Mouse (Mus musculus) CH12.LX (cell line): ENCODE measurements around the gene Snx17. TPM values are rescaled to one million over a fixed set of nuclear protein-coding genes. Genes with fewer than 3 reads are reported as not detected.

ENCODE experiments used
- DNase-seq: peaks from one replicate; pipeline ENCODE4 v3.0.0-alpha.2; 2013; ENCODE audit errors: extremely low read depth
- H3K27ac ChIP-seq: 2 replicates; pipeline ENCODE4 v1.5.1; 2012; ENCODE audit warnings: low read depth, mild to moderate bottlenecking, control low read depth, moderate library complexity; ENCODE audit not compliant: insufficient read depth
- H3K27me3 ChIP-seq: replicated peaks from 2 replicates; pipeline ENCODE3; 2012; ENCODE audit warnings: inconsistent platforms
- H3K36me3 ChIP-seq, 2 experiments: replicated peaks in 1 of 2; 2 replicates each; pipeline versions ENCODE3 to v1.6.1; 2012; ENCODE audit warnings: inconsistent platforms in 1 of 2, low read length in 1 of 2, mild to moderate bottlenecking in 1 of 2, mixed read lengths in 1 of 2, moderate library complexity in 1 of 2; ENCODE audit not compliant: control insufficient read depth in 1 of 2, insufficient read depth in 1 of 2
- H3K4me1 ChIP-seq, 2 experiments: 2 replicates each; pipeline ENCODE4 v1.6.1; 2012; ENCODE audit warnings: inconsistent platforms in 1 of 2, moderate library complexity in 1 of 2; ENCODE audit not compliant: insufficient read depth in 2 of 2, control insufficient read depth in 1 of 2
- H3K4me2 ChIP-seq: 2 replicates; pipeline ENCODE4 v1.6.1; 2012; ENCODE audit warnings: low read depth, mild to moderate bottlenecking, control low read depth; ENCODE audit not compliant: poor library complexity, insufficient read depth, severe bottlenecking
- H3K4me3 ChIP-seq, 3 experiments: fragments of 150-350 bp in 1 of 3; sonication (generic) in 1 of 3; replicated peaks in 1 of 3; 2 replicates each; pipeline versions ENCODE3 to v1.5.1; 2011 to 2012; ENCODE audit warnings: low read depth in 2 of 3, low read length in 2 of 3, mild to moderate bottlenecking in 2 of 3, moderate library complexity in 2 of 3, control low read depth in 1 of 3, improper control_type of control experiment in 1 of 3, inconsistent platforms in 1 of 3, mixed read lengths in 1 of 3; ENCODE audit not compliant: poor library complexity in 1 of 3
- H3K79me2 ChIP-seq: replicated peaks from 2 replicates; pipeline ENCODE4 v1.6.1; 2012; ENCODE audit warnings: mild to moderate bottlenecking, moderate library complexity; ENCODE audit not compliant: control insufficient read depth, poor library complexity, insufficient read depth, severe bottlenecking; ENCODE audit errors: extremely low read depth
- H3K9ac ChIP-seq: 2 replicates; pipeline ENCODE4 v1.6.1; 2012; ENCODE audit warnings: low read depth, mild to moderate bottlenecking, control low read depth, moderate library complexity; ENCODE audit not compliant: insufficient read depth
- H3K9me3 ChIP-seq: replicated peaks from 2 replicates; pipeline ENCODE3; 2012; ENCODE audit warnings: low read length, inconsistent platforms, mixed read lengths
- CTCF ChIP-seq, 2 experiments: IDR thresholded peaks in 1 of 2; conservative IDR thresholded peaks in 1 of 2; 2 replicates each; pipeline ENCODE4 v1.5.1; 2011 to 2012; ENCODE audit warnings: low read depth in 2 of 2, low read length in 2 of 2, improper control_type of control experiment in 1 of 2, inconsistent platforms in 1 of 2, mild to moderate bottlenecking in 1 of 2, moderate library complexity in 1 of 2
- E2F4 ChIP-seq: IDR thresholded peaks from 2 replicates; pipeline ENCODE4 v1.6.1; 2011; ENCODE audit warnings: low read depth, low read length, improper control_type of control experiment; ENCODE audit not compliant: insufficient replicate concordance
- EP300 ChIP-seq: IDR thresholded peaks from 2 replicates; pipeline ENCODE4 v1.6.1; 2011; ENCODE audit warnings: low read length, improper control_type of control experiment
- ETS1 ChIP-seq: conservative IDR thresholded peaks from 2 replicates; pipeline ENCODE4 v1.6.1; 2012; ENCODE audit warnings: low read depth, mild to moderate bottlenecking, inconsistent platforms, low read length, improper control_type of control experiment, moderate library complexity
- IRF4 ChIP-seq: IDR thresholded peaks from 2 replicates; pipeline ENCODE4 v1.6.1; 2014; ENCODE audit warnings: low read depth, mild to moderate bottlenecking, inconsistent platforms, low read length, improper control_type of control experiment
- KAT2A ChIP-seq: IDR thresholded peaks from 2 replicates; pipeline ENCODE4 v1.6.1; 2012; ENCODE audit warnings: low read length, improper control_type of control experiment, inconsistent platforms; ENCODE audit not compliant: insufficient replicate concordance
- MAFK ChIP-seq: IDR thresholded peaks from 2 replicates; pipeline ENCODE4 v1.6.1; 2011; ENCODE audit warnings: low read length, improper control_type of control experiment; ENCODE audit not compliant: insufficient replicate concordance
- MAZ ChIP-seq: IDR thresholded peaks from 2 replicates; pipeline ENCODE4 v1.6.1; 2012; ENCODE audit warnings: low read depth, mild to moderate bottlenecking, inconsistent platforms, low read length, improper control_type of control experiment, moderate library complexity
- MXI1 ChIP-seq: IDR thresholded peaks from 2 replicates; pipeline ENCODE4 v1.6.1; 2011; ENCODE audit warnings: mild to moderate bottlenecking, low read depth, low read length, improper control_type of control experiment
- MYC ChIP-seq: IDR thresholded peaks from 2 replicates; pipeline ENCODE4 v1.6.1; 2011; ENCODE audit warnings: low read depth, mild to moderate bottlenecking, improper control_type of control experiment, low read length
- NRF1 ChIP-seq: IDR thresholded peaks from 2 replicates; pipeline ENCODE4 v1.6.1; 2014; ENCODE audit warnings: low read depth, mild to moderate bottlenecking, inconsistent platforms, low read length, improper control_type of control experiment, moderate library complexity
- POLR2A ChIP-seq: IDR thresholded peaks from 2 replicates; pipeline ENCODE4 v1.6.1; 2011; ENCODE audit warnings: low read depth, mild to moderate bottlenecking, improper control_type of control experiment, low read length
- RCOR1 ChIP-seq: conservative IDR thresholded peaks from 2 replicates; pipeline ENCODE4 v1.6.1; 2012; ENCODE audit warnings: low read depth, mild to moderate bottlenecking, inconsistent platforms, low read length, improper control_type of control experiment
- SIN3A ChIP-seq: IDR thresholded peaks from 2 replicates; pipeline ENCODE4 v1.6.1; 2012; ENCODE audit warnings: low read length, improper control_type of control experiment, inconsistent platforms
- TCF12 ChIP-seq: IDR thresholded peaks from 2 replicates; pipeline ENCODE4 v1.6.1; 2014; ENCODE audit warnings: low read depth, mild to moderate bottlenecking, inconsistent platforms, low read length, improper control_type of control experiment
- ZNF384 ChIP-seq: IDR thresholded peaks from 2 replicates; pipeline ENCODE4 v1.6.1; 2012; ENCODE audit warnings: low read depth, low read length, improper control_type of control experiment, inconsistent platforms
- dilution Hi-C: fragments of 300-500 bp; cut with MboI; formaldehyde crosslinking; loops from 2 replicates; pipeline ENCODE4 v1.14.3; 2020; ENCODE audit warnings: low sequenced_read_pairs; ENCODE audit not compliant: extremely low pct_unique_long_range_greater_than_20kb, extremely low pct_ligation_motif_present
- in situ Hi-C: fragments of 300-500 bp; cut with MboI; formaldehyde crosslinking; loops from 3 replicates; pipeline ENCODE4 v1.14.3; 2019; ENCODE audit warnings: low sequenced_read_pairs, low pct_ligation_motif_present, low pct_unique_long_range_greater_than_20kb, mixed read lengths
- polyA plus RNA-seq: library from polyadenylated mRNA; unstranded; fragments of >175 nt; gene quantifications from 2 replicates; pipeline ENCODE4 v1.2.1, GENCODE M21; 2012; ENCODE audit warnings: low read depth; ENCODE audit not compliant: insufficient read length
- total RNA-seq, 2 experiments: library from RNA; depleted of rRNA; stranded (reverse); fragments of 300-350 nt in 1 of 2; fragments of >200 nt in 1 of 2; gene quantifications; 2 replicates each; pipeline ENCODE4 v1.2.3; 2012 to 2014

Snx17 gene
- total and polyA plus RNA-seq, 3 experiments = 56.7 to 63.9 (median 61.5) TPM

- no peaks in the 10 kb centered on the region for H3K9me3 ChIP-seq
- no peak overlapping the region for H3K4me3 ChIP-seq
- no peak for DNase-seq
- TF ChIP-seq ZNF384 (no peak), TCF12 (no peak), MXI1 (no peak), MAFK (no peak)
- TF ChIP-seq, all 38 proteins: peak for 0
- Histone ChIP-seq H3K27ac (no peak overlapping the region), H3K36me3 (peaks cover 35 to 65% of the 10 kb centered on the region in 2 experiments), H3K4me1 (peaks cover 3 to 24% of the 10 kb centered on the region in 2 experiments; a peak in 2 of 4 replicates), H3K27me3 (no peaks in the 10 kb centered on the region), H3K4me2 (no peak overlapping the region), H3K79me2 (no peaks in the 10 kb centered on the region), H3K9ac (no peak overlapping the region)
- dilution Hi-C loops (no loop called here), in situ Hi-C loops (no loop called here)
These were observed 43.2 kb upstream of the Snx17 start for GRCm38 (mm10) chr5:31149781-31150180.

- H3K36me3 ChIP-seq = peaks cover 24 to 60% of the 10 kb centered on the region in 2 experiments
- dilution Hi-C loops (no loop called here), in situ Hi-C loops (no loop called here)
These were observed 41.3 kb upstream of the Snx17 start for GRCm38 (mm10) chr5:31151746-31152145.

DNA sequence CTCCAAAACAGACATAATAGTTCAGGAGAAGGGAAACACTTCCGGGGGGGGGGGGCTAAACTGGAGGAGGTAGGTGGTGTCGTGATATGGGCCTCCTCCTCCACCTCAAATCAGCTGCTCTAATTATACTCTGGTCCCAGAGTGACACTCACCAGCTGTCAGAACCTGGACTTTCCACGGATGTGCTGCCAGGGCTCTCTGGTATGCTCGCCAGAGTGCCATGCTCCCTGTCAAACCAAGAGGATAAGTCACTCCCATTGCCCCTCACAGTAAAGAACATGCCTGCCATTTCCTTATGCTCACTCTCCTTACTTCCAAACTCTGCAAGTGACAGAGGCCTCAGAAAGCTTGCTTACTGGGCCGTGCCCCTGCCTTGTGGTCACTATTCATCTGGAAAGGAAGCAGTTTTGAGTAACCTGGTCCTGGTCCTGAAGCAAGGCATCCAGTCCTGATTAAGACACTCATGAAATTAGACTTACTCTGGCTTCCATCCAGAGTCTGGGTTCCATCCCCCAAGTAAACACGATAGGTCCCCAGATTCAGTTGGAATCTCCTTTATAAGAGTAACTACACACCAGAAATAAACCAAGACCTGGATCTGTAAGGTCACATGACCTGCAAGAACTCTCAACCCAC lies 39.4 kb upstream of the Snx17 start:
- Histone ChIP-seq H3K4me1 (peaks cover 3 to 24% of the 10 kb centered on the region in 2 experiments; a peak in 2 of 4 replicates), H3K79me2 (no peaks in the 10 kb centered on the region), H3K4me2 (peak overlapping the region; percentile 31), H3K36me3 (peaks cover 29 to 63% of the 10 kb centered on the region in 2 experiments), H3K9me3 (no peaks in the 10 kb centered on the region), H3K4me3 (peak overlapping the region; percentile 72 to 81 (median 73)), H3K9ac (peak overlapping the region; percentile 44), H3K27me3 (no peaks in the 10 kb centered on the region), H3K27ac (no peak overlapping the region)
- DNase-seq = no peak
- dilution Hi-C loops (no loop called here), in situ Hi-C loops (no loop called here)
- TF ChIP-seq POLR2A (no peak), NRF1 (no peak), E2F4 (no peak), EP300 (no peak), SIN3A (no peak), IRF4 (no peak), RCOR1 (no peak), MAZ (no peak), KAT2A (no peak), ETS1 (no peak), MYC (no peak)

More at GRCm38 (mm10) chr5:31151746-31152145, 41.3 kb upstream of the Snx17 start:
- peak in 1 of 2 experiments; percentile 35; a peak in 1 of 4 replicates for TF ChIP-seq CTCF (conservative IDR thresholded peaks at IDR 0.05 in 1 of 2, IDR thresholded peaks at IDR 0.05 in 1 of 2; ENCODE audit: low read depth in 2 of 2, low read length in 2 of 2)
- no peak for TF ChIP-seq ETS1
- Histone ChIP-seq H3K4me2 (no peak overlapping the region), H3K27me3 (no peaks in the 10 kb centered on the region), H3K4me1 (peaks cover 3 to 24% of the 10 kb centered on the region in 2 experiments; a peak in 2 of 4 replicates), H3K4me3 (no peak overlapping the region), H3K27ac (no peak overlapping the region), H3K9me3 (no peaks in the 10 kb centered on the region), H3K9ac (no peak overlapping the region), H3K79me2 (no peaks in the 10 kb centered on the region)
- peak; percentile 10 for DNase-seq
